Mouse (Mus musculus) embryonic facial prominence, embryonic 13.5 days (tissue): ENCODE measurements around the gene Gpn1. TPM values are rescaled to one million over a fixed set of nuclear protein-coding genes. Genes with fewer than 3 reads are reported as not detected.
A peak's percentile ranks its signal among the peaks of the same experiment; 100 is the strongest.
"Not testable (repeated sequence)": the region's sequence is repeated elsewhere in the genome, so short reads cannot be mapped to it uniquely, and the experiment has no call there.

ENCODE experiments used
- ATAC-seq: fragments of 200-750 bp; cut with Nextera tagmentation; 2 replicates; pipeline ENCODE4 v1.8.0; 2017; ENCODE audit warnings: low read depth; ENCODE audit not compliant: insufficient number of reproducible peaks, insufficient read depth, low FRiP score, low TSS enrichment
- H3K27ac ChIP-seq: fragments of 300-500 bp; sonication (generic); 2 replicates; pipeline ENCODE4 v1.5.1; 2015; ENCODE audit warnings: moderate library complexity, mild to moderate bottlenecking, inconsistent platforms
- H3K27me3 ChIP-seq: fragments of 300-500 bp; sonication (generic); 2 replicates; pipeline ENCODE4 v1.6.1; 2015; ENCODE audit warnings: mild to moderate bottlenecking, inconsistent platforms
- H3K36me3 ChIP-seq: fragments of 300-500 bp; sonication (generic); 2 replicates; pipeline ENCODE4 v1.6.1; 2015; ENCODE audit warnings: mild to moderate bottlenecking, inconsistent platforms
- H3K4me1 ChIP-seq: fragments of 300-500 bp; sonication (generic); 2 replicates; pipeline ENCODE4 v1.6.1; 2015; ENCODE audit warnings: inconsistent platforms
- H3K4me2 ChIP-seq: fragments of 300-500 bp; sonication (generic); 2 replicates; pipeline ENCODE4 v1.6.1; 2015; ENCODE audit warnings: moderate library complexity, mild to moderate bottlenecking, inconsistent platforms
- H3K4me3 ChIP-seq: fragments of 300-500 bp; sonication (generic); 2 replicates; pipeline ENCODE4 v1.5.1; 2015; ENCODE audit warnings: mild to moderate bottlenecking, inconsistent platforms
- H3K9ac ChIP-seq: fragments of 300-500 bp; sonication (generic); 2 replicates; pipeline ENCODE4 v1.6.1; 2015; ENCODE audit warnings: mild to moderate bottlenecking, inconsistent platforms
- H3K9me3 ChIP-seq: fragments of 300-500 bp; sonication (generic); 2 replicates; pipeline ENCODE4 v1.6.1; 2016; ENCODE audit warnings: inconsistent platforms
- WGBS: fragments of 180-500 bp; shearing (Covaris S2); methylation state at CpG from one replicate; pipeline ENCODE4 v1.1.7; 2015; ENCODE audit warnings: mixed read lengths; 5-methylcytosine and 5-hydroxymethylcytosine counted together
- polyA plus RNA-seq: library from polyadenylated mRNA; unstranded; fragments of >200 nt; fragmentation: Nextera tagmentation; extraction: Ambion mirVana; gene quantifications from 2 replicates; pipeline ENCODE4 v1.2.1, GENCODE M21; 2015

The Gpn1 gene
- polyA plus RNA-seq, 1 experiment from 2014 or later: 75.4 TPM

DNA sequence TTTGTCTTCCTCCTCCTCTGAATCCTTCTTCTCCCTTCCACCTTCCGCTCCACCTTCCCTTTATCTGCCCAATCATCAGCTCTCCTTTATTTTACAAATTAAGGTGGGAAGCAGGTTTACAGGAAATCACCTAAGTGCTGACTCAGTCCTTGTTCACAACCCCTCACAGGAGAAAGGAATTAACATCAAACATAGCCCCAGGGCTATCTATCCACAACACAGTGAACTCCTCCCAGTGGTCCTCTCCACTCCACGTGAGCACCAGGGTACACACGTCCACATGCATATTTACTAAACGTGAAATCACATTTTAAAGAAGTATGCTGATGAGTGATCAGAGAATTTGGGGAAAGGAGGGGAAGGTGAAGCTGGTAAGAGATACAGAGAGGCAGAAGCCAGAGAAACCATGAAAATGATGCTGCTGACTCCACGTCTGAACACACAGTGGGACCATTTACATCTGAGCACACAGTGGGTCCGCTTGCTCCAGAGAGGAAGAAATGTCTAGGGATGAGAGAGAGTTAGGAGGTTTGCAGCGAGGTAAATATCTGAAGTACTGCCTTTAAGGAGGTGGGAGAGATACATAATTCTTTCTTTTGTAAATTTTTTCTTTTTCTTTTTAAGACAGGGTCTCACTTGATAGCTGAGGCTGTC is 5.3 kb upstream of the Gpn1 start:
- ATAC-seq: no peak
- H3K4me2 ChIP-seq: no peak overlapping the region
- H3K9ac ChIP-seq: no peak overlapping the region
- no peak overlapping the region for H3K27ac ChIP-seq
- no peak overlapping the region for H3K4me3 ChIP-seq
- no peaks in the 10 kb centered on the region for H3K27me3 ChIP-seq
- H3K4me1 ChIP-seq: no peaks in the 10 kb centered on the region
- H3K9me3 ChIP-seq: no peaks in the 10 kb centered on the region
- 60% methylated on average over 7 of the region's 7 CpGs for WGBS
- peaks cover 4% of the 10 kb centered on the region for H3K36me3 ChIP-seq

DNA sequence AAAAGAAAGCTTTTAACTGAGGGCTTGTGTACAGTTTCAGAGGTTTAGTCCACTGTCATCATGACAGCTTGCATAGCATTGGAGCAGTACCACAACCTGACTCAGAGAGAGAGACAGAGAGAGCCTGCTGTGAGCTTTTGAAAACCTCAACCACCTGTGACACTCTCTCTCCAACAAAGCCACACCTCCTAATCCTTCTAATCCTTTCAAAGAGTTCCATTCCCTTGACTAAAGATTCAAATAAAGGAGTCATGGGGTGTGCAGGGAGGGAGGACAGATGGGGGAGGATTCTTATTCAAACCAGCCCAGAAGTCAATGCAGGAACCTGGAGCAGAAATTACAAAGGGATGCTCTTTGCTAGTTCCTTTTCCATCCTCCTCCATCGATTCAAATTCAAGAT is 2.5 kb upstream of the Gpn1 start:
- H3K4me3 ChIP-seq: no peak overlapping the region
- H3K9ac ChIP-seq: no peak overlapping the region
- WGBS: 64% methylated on average over 1 of the region's 1 CpGs

DNA sequence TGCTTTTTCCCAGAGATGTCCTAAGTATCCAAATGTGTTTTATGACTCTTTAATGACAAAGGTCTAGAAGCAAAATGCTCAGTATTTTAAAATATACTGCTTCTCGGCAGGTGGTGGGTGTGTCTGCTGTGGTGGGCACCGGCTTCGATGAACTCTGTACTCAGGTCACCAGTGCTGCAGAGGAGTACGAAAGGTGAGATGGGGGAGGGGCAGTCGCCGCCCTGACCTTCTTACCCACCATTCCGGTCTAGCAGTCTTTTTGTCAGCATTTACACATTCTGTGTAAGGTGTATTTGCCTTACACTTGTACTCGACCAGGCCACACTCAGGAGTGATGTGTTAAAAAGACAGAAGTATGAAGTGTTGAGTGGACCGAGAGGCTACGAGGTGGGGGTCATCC is 10.3 kb downstream of the Gpn1 start:
- H3K9ac ChIP-seq: no peak overlapping the region
- H3K27me3 ChIP-seq: no peaks in the 10 kb centered on the region
- peaks cover 91% of the 10 kb centered on the region for H3K36me3 ChIP-seq
- H3K4me3 ChIP-seq: no peak overlapping the region
- H3K4me1 ChIP-seq: no peaks in the 10 kb centered on the region
- no peak for ATAC-seq
- H3K9me3 ChIP-seq: no peaks in the 10 kb centered on the region
- WGBS: 89% methylated on average over 10 of the region's 10 CpGs
- H3K27ac ChIP-seq: no peak overlapping the region
- no peak overlapping the region for H3K4me2 ChIP-seq

More for the DNA sequence above, 2.5 kb upstream of the Gpn1 start:
- no peaks in the 10 kb centered on the region for H3K27me3 ChIP-seq
- no peak overlapping the region for H3K4me2 ChIP-seq
- no peak for ATAC-seq
- H3K9me3 ChIP-seq: no peaks in the 10 kb centered on the region
- no peak overlapping the region for H3K27ac ChIP-seq
- peaks cover 10% of the 10 kb centered on the region for H3K36me3 ChIP-seq
- H3K4me1 ChIP-seq: peaks cover 9% of the 10 kb centered on the region

DNA sequence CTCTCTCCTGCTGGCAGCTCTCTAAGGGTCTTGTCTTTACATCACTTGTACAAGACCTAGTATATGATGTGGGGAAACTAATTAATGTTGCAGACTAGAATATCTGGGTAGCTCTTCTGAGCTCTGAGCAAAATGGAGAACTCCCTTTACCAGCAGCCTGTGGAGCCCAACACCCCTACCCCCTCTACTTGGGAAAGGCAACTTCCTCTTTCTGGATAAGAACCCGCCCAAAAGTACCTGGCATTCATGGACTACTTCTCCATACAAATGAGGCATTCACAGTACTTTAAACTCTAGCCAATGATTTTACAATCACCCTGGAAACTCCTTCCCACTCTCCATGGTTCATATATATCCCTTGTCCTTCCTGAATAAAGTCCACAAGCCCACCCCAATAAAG is 17.9 kb downstream of the Gpn1 start:
- no peak for ATAC-seq
- Histone ChIP-seq H3K4me2 (no peak overlapping the region), H3K4me1 (no peaks in the 10 kb centered on the region), H3K4me3 (no peak overlapping the region), H3K27me3 (no peaks in the 10 kb centered on the region), H3K27ac (no peak overlapping the region), H3K36me3 (peaks cover 94% of the 10 kb centered on the region), H3K9me3 (no peaks in the 10 kb centered on the region), H3K9ac (no peak overlapping the region)
- WGBS: 80% methylated on average over 1 of the region's 1 CpGs

- H3K36me3 ChIP-seq: peaks cover 75% of the 10 kb centered on the region
- WGBS: 96% methylated on average over 6 of the region's 6 CpGs
- no peak overlapping the region for H3K4me3 ChIP-seq
- no peaks in the 10 kb centered on the region for H3K27me3 ChIP-seq
- H3K4me2 ChIP-seq: no peak overlapping the region
- no peak for ATAC-seq
- no peaks in the 10 kb centered on the region for H3K9me3 ChIP-seq
- H3K4me1 ChIP-seq: peaks cover 2% of the 10 kb centered on the region; the same call in 1 of the 2 replicates
- H3K27ac ChIP-seq: no peak overlapping the region
- 0 out of 2 replicates have a peak overlapping the region, but pooled peaks have one; percentile 6 for H3K9ac ChIP-seq
Observed at GRCm38 (mm10) chr5:31520556-31520955, 26.0 kb downstream of the Gpn1 start.

- H3K9ac ChIP-seq: peak within 1 kb of the TSS; percentile 94
- peaks cover 24% of the 10 kb centered on the region for H3K4me1 ChIP-seq
- H3K4me2 ChIP-seq: peak within 1 kb of the TSS; percentile 95
- H3K27me3 ChIP-seq: no peaks in the 10 kb centered on the region
- peak within 1 kb of the TSS; percentile 100 for H3K4me3 ChIP-seq
- peak; percentile 64; the same call in 1 of the 2 replicates for ATAC-seq
- under 1% methylated on average over 28 of the region's 28 CpGs for WGBS
- H3K9me3 ChIP-seq: no peaks in the 10 kb centered on the region
- H3K27ac ChIP-seq: peak within 1 kb of the TSS; percentile 85
- H3K36me3 ChIP-seq: peaks cover 45% of the 10 kb centered on the region
Observed at GRCm38 (mm10) chr5:31526354-31527116, 32.0 kb downstream of the Gpn1 start, which contains the start of gene Slc4a1ap. Slc4a1ap (plus strand) TSS chr5:31526995.

- WGBS: 3% methylated on average over 40 of the region's 40 CpGs
- H3K27me3 ChIP-seq: no peaks in the 10 kb centered on the region
Observed at GRCm38 (mm10) chr5:31527117-31527680, 32.7 kb downstream of the Gpn1 start.

DNA sequence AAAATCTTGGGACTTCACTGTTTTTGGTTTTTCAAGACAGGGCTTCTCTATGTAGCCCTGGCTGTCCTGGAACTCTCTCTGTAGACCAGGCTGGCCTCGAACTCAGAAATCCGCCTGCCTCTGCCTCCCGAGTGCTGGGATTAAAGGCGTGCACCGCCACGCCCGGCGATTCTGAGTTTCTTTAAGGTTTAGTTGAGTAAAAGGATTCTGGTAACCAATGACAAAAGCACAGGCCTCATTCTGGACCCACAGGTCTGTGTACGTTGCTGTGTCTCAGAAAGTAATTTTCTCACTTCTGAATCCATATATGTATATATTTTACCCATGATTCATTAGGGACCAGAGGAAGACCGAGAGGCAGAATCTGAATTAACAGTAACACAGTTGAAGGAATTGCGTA is 33.2 kb downstream of the Gpn1 start, which contains the start of gene Supt7l:
Gene Supt7l (minus strand): TSS at position 101 of the 400 bp plus-strand sequence.
- Histone ChIP-seq H3K4me2 (peak within 1 kb of the TSS; percentile 95), H3K27ac (peak within 1 kb of the TSS; percentile 85), H3K36me3 (peaks cover 46% of the 10 kb centered on the region), H3K4me1 (peaks cover 24% of the 10 kb centered on the region), H3K4me3 (peak within 1 kb of the TSS; percentile 100), H3K9ac (peak within 1 kb of the TSS; percentile 94)
- H3K9me3 ChIP-seq, ATAC-seq, H3K27me3 ChIP-seq: not testable (repeated sequence)
- WGBS: 75% methylated on average over 11 of the region's 11 CpGs

More at GRCm38 (mm10) chr5:31527117-31527680, 32.7 kb downstream of the Gpn1 start:
- H3K9ac ChIP-seq: peak overlapping the region; percentile 94
- peaks cover 46% of the 10 kb centered on the region for H3K36me3 ChIP-seq
- ATAC-seq: no peak; the same call in 1 of the 2 replicates
- peak overlapping the region; percentile 100 for H3K4me3 ChIP-seq
- peaks cover 24% of the 10 kb centered on the region for H3K4me1 ChIP-seq
- peak overlapping the region; percentile 95 for H3K4me2 ChIP-seq
- 0 out of 2 replicates have a peak overlapping the region, but pooled peaks have one; percentile 85 for H3K27ac ChIP-seq
- no peaks in the 10 kb centered on the region for H3K9me3 ChIP-seq

DNA sequence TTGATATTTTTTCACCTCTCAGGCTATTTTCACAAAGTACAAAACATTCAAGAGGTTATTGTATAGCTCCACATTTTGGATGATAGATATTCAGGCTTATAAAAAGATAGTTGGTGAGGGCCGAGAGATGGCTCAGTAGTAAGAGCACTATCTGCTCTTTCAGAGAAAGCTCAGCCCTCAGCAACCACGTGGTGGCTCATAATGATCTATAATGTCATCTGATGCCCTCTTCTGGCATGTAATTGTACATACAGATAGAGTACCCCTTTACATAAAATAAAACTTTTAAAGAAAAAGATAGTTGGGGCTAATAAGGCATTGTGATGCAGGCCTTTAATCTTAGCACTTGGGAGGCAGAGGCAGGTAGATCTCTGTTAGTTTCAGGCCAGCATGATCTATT is 34.0 kb downstream of the Gpn1 start:
- no peak for ATAC-seq
- peaks cover 47% of the 10 kb centered on the region for H3K36me3 ChIP-seq
- peak overlapping the region; percentile 100; the same call in 1 of the 2 replicates for H3K4me3 ChIP-seq
- no peak overlapping the region for H3K9ac ChIP-seq
- no peaks in the 10 kb centered on the region for H3K27me3 ChIP-seq
- H3K4me1 ChIP-seq: peaks cover 24% of the 10 kb centered on the region
- H3K27ac ChIP-seq: no peak overlapping the region
- no peaks in the 10 kb centered on the region for H3K9me3 ChIP-seq
- H3K4me2 ChIP-seq: peak overlapping the region; percentile 95; the same call in 1 of the 2 replicates
- WGBS: 62% methylated on average over 2 of the region's 2 CpGs

DNA sequence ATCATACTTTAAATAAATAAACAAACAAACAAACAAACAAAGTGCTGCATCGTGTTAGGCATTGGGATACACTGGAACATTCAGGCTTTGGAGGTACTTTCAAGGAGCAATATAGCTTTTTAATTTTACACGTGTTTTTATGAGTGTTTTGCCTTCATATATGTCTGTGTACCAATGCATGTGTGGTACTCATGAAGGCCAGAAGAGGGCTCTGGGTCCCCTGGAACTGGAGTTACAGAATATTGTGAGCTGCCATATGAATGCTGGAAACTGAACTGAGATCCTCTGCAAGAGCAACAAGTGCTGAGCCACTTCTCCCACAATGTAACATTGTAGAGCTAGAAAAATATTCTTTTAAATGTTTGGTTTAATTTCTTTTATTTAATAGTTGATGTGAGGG is 40.7 kb downstream of the Gpn1 start:
- H3K9ac ChIP-seq: no peak overlapping the region
- H3K4me1 ChIP-seq: no peaks in the 10 kb centered on the region
- H3K4me2 ChIP-seq: no peak overlapping the region
- ATAC-seq: no peak
- peaks cover 83% of the 10 kb centered on the region for H3K36me3 ChIP-seq
- H3K27ac ChIP-seq: no peak overlapping the region
- H3K27me3 ChIP-seq: no peaks in the 10 kb centered on the region
- H3K9me3 ChIP-seq: no peaks in the 10 kb centered on the region
- 87% methylated on average over 2 of the region's 2 CpGs for WGBS
- H3K4me3 ChIP-seq: no peak overlapping the region

GRCm38 (mm10) chr5:31559401-31559800 is 64.9 kb downstream of the Gpn1 start:
- Histone ChIP-seq H3K4me2 (no peak overlapping the region), H3K36me3 (peaks cover 57% of the 10 kb centered on the region), H3K4me1 (peaks cover 4% of the 10 kb centered on the region), H3K4me3 (no peak overlapping the region), H3K9ac (no peak overlapping the region), H3K27ac (no peak overlapping the region), H3K27me3 (no peaks in the 10 kb centered on the region), H3K9me3 (no peaks in the 10 kb centered on the region)
- ATAC-seq: no peak
- WGBS: 37% methylated on average over 1 of the region's 1 CpGs
